Mouse (Mus musculus) heart, postnatal 0 days (tissue): ENCODE measurements around the gene BC052040.

ENCODE experiments used
- CTCF ChIP-seq: IDR thresholded peaks from 2 replicates; pipeline ENCODE4 v1.5.1; 2016; ENCODE audit warnings: antibody characterized with exemption, control low read depth, low read depth
- EP300 ChIP-seq: IDR thresholded peaks from 2 replicates; pipeline ENCODE4 v1.6.1; 2016; ENCODE audit warnings: antibody characterized with exemption, low read depth

- TF ChIP-seq EP300 (no peak), CTCF (no peak)
These were observed 166.1 kb downstream of the BC052040 start for GRCm38 (mm10) chr2:115747639-115748038.
